Mouse (Mus musculus) cerebellum, adult 2 months (tissue): ENCODE data around the gene Lemd1.

ENCODE experiments used
- CTCF ChIP-seq: fragments of 200-500 bp; IDR thresholded peaks from 2 replicates; pipeline ENCODE4 v1.5.1; 2011; ENCODE audit warnings: low read depth, mild to moderate bottlenecking, control low read depth, low read length, moderate library complexity, borderline replicate concordance; ENCODE audit not compliant: insufficient read depth
- POLR2A ChIP-seq: fragments of 200-500 bp; IDR thresholded peaks from 2 replicates; pipeline ENCODE4 v1.6.1; 2011; ENCODE audit warnings: low read length, control low read depth, borderline replicate concordance; ENCODE audit not compliant: insufficient read depth

- TF ChIP-seq POLR2A (no peak), CTCF (no peak)
Observed at GRCm38 (mm10) chr1:132287445-132287844, 96.2 kb downstream of the Lemd1 start.
